Mouse (Mus musculus): ENCODE measurements around the gene Stk16. TPM values are rescaled to one million over a fixed set of nuclear protein-coding genes. Genes with fewer than 3 reads are reported as not detected.
A peak's percentile ranks its signal among the peaks of the same experiment; 100 is the strongest.

Stk16 gene
- polyA plus RNA-seq, 2 experiments, result 110 to 245 TPM

DNA sequence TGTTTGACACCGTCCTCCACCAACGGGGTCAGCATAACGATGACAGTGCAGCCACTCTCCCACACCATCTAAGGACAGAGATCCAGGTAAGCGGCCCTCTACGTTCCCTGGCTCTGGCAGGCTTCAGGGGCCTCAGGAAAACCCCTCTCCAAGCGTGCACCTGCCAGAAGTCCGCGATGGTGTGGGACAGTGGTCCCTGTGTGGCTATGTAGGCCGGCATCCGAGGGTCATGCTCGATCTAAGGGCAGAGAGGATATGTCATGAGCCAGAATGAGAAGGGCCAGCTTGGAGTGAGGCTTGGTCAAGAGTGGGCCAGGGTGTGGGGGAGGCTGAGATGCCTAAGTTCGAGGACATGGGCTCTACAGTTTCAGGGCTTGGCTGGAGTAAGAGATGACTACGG lies 41.7 kb downstream of the Stk16 start:
- no peak overlapping the region for H3K9ac ChIP-seq (ENCODE audit: low read depth, low read length, severe bottlenecking)
- H3K4me2 ChIP-seq (replicated peaks; ENCODE audit: low read depth, low read length, severe bottlenecking), result no peak overlapping the region
- no peaks in the 10 kb centered on the region for H3K9me3 ChIP-seq (ENCODE audit: control insufficient read depth, low read length)
- peaks cover 7% of the 10 kb centered on the region; the same call in 1 of the 2 replicates for H3K4me1 ChIP-seq (ENCODE audit: control insufficient read depth, insufficient read depth, low read length)
- no peak for ATAC-seq (ENCODE audit: low FRiP score, low read depth)
- no peaks in the 10 kb centered on the region for H3K27me3 ChIP-seq (ENCODE audit: control insufficient read depth, insufficient read depth, low read length)
- no peak for TF ChIP-seq POLR2A (IDR thresholded peaks at IDR 0.05; ENCODE audit: borderline replicate concordance, extremely low read depth, insufficient read depth, insufficient read length)
- no peak overlapping the region for H3K4me3 ChIP-seq (replicated peaks; ENCODE audit: low read length)
- H3K27ac ChIP-seq (replicated peaks; ENCODE audit: low read depth, low read length), result no peak overlapping the region
- DNase-seq (ENCODE audit: low spot score), result no peak
- H3K36me3 ChIP-seq (ENCODE audit: control insufficient read depth, insufficient read depth, low read length), result no peaks in the 10 kb centered on the region
- 70% methylated on average over 13 of the region's 13 CpGs for WGBS

DNA sequence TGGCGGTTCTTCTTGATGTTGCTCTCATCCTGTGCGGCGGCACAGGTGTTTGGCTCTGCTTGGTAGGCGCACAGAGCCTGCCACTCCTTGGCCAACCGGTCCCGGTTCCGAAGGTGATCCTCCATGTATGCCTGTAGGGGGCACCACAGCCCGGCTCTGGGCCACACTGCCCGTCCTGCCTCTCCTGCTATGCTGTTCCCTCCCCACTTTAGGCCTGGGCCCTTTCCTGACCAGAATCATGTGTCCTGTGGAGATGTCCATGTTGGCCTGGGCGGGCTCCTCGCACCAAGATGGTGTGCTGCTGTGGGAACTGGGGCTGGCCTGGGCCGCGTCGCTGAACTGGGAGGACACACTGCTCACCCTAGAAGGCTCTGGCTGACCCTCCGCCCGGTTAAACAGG lies 42.4 kb downstream of the Stk16 start:
- DNase-seq (ENCODE audit: low spot score) (no peak), ATAC-seq (ENCODE audit: low FRiP score, low read depth) (no peak)
- Histone ChIP-seq H3K9ac (ENCODE audit: low read depth, low read length, severe bottlenecking) (no peak overlapping the region), H3K4me3 (replicated peaks; ENCODE audit: low read length) (no peak overlapping the region), H3K27me3 (ENCODE audit: control insufficient read depth, insufficient read depth, low read length) (no peaks in the 10 kb centered on the region), H3K27ac (replicated peaks; ENCODE audit: low read depth, low read length) (no peak overlapping the region), H3K4me2 (replicated peaks; ENCODE audit: low read depth, low read length, severe bottlenecking) (no peak overlapping the region), H3K4me1 (ENCODE audit: control insufficient read depth, insufficient read depth, low read length) (peaks cover 7% of the 10 kb centered on the region; the same call in 1 of the 2 replicates), H3K9me3 (ENCODE audit: control insufficient read depth, low read length) (no peaks in the 10 kb centered on the region), H3K36me3 (ENCODE audit: control insufficient read depth, insufficient read depth, low read length) (no peaks in the 10 kb centered on the region)
- WGBS, result 83% methylated on average over 16 of the region's 16 CpGs
- no peak for TF ChIP-seq POLR2A (IDR thresholded peaks at IDR 0.05; ENCODE audit: borderline replicate concordance, extremely low read depth, insufficient read depth, insufficient read length)

DNA sequence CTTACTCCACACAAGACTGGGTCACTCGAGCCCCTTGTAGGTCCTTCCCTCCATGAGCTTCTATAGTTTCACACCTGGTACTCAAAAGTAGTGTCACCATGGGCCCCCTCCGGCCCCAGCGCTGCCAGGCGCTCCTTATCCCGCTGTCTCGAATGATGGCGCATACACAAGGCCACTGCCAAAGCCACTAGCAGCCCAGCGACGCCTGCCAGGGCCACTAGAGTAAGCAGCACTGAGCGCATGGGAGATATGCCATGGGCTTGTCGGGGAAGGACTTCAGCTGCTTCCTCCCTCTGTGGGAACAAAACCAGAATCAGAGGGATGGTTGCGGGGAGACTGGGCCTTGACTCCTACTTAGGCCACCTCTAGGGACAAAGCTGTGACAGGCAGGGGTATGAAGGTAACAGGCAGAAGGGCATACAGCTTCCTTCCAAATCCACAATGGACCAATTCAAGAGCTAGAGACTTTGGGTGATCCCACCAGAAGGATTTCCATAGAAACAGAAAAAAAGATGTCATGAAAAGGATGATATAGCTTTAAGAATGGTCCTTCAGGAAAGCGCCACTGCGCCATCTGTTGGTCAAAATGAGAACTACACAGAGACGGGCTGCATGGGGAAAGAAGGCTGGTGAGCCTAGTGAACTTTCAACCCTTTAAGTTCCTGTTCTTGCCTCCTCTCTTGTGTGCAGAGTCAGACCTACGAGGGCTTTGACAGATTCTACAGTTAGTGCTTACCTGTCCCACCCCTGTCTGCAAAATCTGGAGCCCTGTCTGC lies 43.4 kb downstream of the Stk16 start:
- H3K27me3 ChIP-seq (ENCODE audit: control insufficient read depth, insufficient read depth, low read length), result no peaks in the 10 kb centered on the region
- no peak overlapping the region for H3K4me2 ChIP-seq (replicated peaks; ENCODE audit: low read depth, low read length, severe bottlenecking)
- no peak for ATAC-seq (ENCODE audit: low FRiP score, low read depth)
- no peak overlapping the region for H3K4me3 ChIP-seq (replicated peaks; ENCODE audit: low read length)
- WGBS, result 63% methylated on average over 16 of the region's 16 CpGs
- H3K4me1 ChIP-seq (ENCODE audit: control insufficient read depth, insufficient read depth, low read length), result peaks cover 7% of the 10 kb centered on the region; the same call in 1 of the 2 replicates
- no peaks in the 10 kb centered on the region for H3K36me3 ChIP-seq (ENCODE audit: control insufficient read depth, insufficient read depth, low read length)
- DNase-seq (ENCODE audit: low spot score), result peak; percentile 51
- H3K9ac ChIP-seq (ENCODE audit: low read depth, low read length, severe bottlenecking), result no peak overlapping the region
- H3K9me3 ChIP-seq (ENCODE audit: control insufficient read depth, low read length), result no peaks in the 10 kb centered on the region
- no peak for TF ChIP-seq POLR2A (IDR thresholded peaks at IDR 0.05; ENCODE audit: borderline replicate concordance, extremely low read depth, insufficient read depth, insufficient read length)
- no peak overlapping the region for H3K27ac ChIP-seq (replicated peaks; ENCODE audit: low read depth, low read length)

DNA sequence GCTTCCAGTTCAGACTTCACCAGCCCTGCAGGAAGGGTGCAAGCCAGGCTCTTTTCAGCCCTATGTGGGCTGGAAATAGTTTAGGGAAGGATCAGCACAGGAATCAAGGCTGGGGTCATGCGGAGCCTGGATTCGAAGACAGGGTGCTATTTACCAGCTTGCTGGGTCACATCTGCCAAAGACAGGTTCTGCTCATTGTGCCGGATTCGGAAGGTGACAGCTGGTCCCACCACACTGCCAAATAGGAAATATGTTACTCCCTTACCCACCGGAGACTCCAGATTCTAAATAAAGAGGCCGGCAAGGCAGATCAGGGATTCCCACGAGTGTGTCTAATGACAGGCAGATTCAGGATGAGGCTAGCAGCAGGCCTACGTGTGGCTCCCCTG lies 44.0 kb downstream of the Stk16 start:
- no peak overlapping the region for H3K4me2 ChIP-seq (replicated peaks; ENCODE audit: low read depth, low read length, severe bottlenecking)
- H3K27me3 ChIP-seq (ENCODE audit: control insufficient read depth, insufficient read depth, low read length), result no peaks in the 10 kb centered on the region
- WGBS, result 79% methylated on average over 8 of the region's 8 CpGs
- DNase-seq (ENCODE audit: low spot score) (no peak), ATAC-seq (ENCODE audit: low FRiP score, low read depth) (no peak)
- peaks cover 7% of the 10 kb centered on the region; the same call in 1 of the 2 replicates for H3K4me1 ChIP-seq (ENCODE audit: control insufficient read depth, insufficient read depth, low read length)
- no peak for TF ChIP-seq POLR2A (IDR thresholded peaks at IDR 0.05; ENCODE audit: borderline replicate concordance, extremely low read depth, insufficient read depth, insufficient read length)
- no peak overlapping the region for H3K27ac ChIP-seq (replicated peaks; ENCODE audit: low read depth, low read length)
- H3K9me3 ChIP-seq (ENCODE audit: control insufficient read depth, low read length), result no peaks in the 10 kb centered on the region
- no peak overlapping the region for H3K4me3 ChIP-seq (replicated peaks; ENCODE audit: low read length)
- H3K9ac ChIP-seq (ENCODE audit: low read depth, low read length, severe bottlenecking), result no peak overlapping the region
- H3K36me3 ChIP-seq (ENCODE audit: control insufficient read depth, insufficient read depth, low read length), result no peaks in the 10 kb centered on the region

DNA sequence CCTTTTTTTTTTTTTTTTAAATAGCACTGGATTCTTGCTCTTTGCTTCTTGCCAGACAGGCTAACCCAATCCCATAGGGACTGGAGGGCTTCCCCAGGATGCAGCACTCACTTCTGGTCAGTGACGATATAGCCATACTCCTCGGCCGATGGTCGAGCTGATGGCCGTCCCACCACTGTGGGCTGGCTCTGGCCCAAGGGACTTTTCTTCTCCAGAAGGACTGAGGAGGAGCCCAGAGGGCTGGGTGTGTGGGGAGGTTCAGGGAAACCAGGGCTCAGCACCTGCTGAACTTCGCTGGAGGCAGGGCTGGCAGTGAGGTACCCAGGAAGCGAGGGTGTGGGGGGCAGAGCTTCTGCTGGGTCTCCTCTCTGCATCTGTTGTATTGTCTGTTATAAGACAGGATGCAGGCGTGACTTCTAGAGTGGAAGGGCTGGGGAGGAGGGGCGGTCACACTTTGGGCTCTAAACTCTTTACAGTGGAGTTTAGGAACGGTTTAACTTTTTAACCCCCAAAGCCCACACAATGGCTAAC lies 44.9 kb downstream of the Stk16 start:
- ATAC-seq (ENCODE audit: low FRiP score, low read depth), result no peak

More for the DNA sequence above, 44.9 kb downstream of the Stk16 start:
- H3K27ac ChIP-seq (replicated peaks; ENCODE audit: low read depth, low read length), result no peak overlapping the region
- no peak overlapping the region for H3K9ac ChIP-seq (ENCODE audit: low read depth, low read length, severe bottlenecking)
- H3K4me1 ChIP-seq (ENCODE audit: control insufficient read depth, insufficient read depth, low read length), result peaks cover 7% of the 10 kb centered on the region; the same call in 1 of the 2 replicates
- no peak for TF ChIP-seq POLR2A (IDR thresholded peaks at IDR 0.05; ENCODE audit: borderline replicate concordance, extremely low read depth, insufficient read depth, insufficient read length)
- H3K36me3 ChIP-seq (ENCODE audit: control insufficient read depth, insufficient read depth, low read length), result no peaks in the 10 kb centered on the region
- 68% methylated on average over 10 of the region's 10 CpGs for WGBS
- DNase-seq (ENCODE audit: low spot score), result no peak
- no peaks in the 10 kb centered on the region for H3K27me3 ChIP-seq (ENCODE audit: control insufficient read depth, insufficient read depth, low read length)
- no peak overlapping the region for H3K4me3 ChIP-seq (replicated peaks; ENCODE audit: low read length)
- H3K4me2 ChIP-seq (replicated peaks; ENCODE audit: low read depth, low read length, severe bottlenecking), result no peak overlapping the region
- H3K9me3 ChIP-seq (ENCODE audit: control insufficient read depth, low read length), result no peaks in the 10 kb centered on the region

Data from limb, embryonic 14.5 days (tissue).